ENCODE assay signal across 20 mouse cellular contexts in the genomic region with DNA sequence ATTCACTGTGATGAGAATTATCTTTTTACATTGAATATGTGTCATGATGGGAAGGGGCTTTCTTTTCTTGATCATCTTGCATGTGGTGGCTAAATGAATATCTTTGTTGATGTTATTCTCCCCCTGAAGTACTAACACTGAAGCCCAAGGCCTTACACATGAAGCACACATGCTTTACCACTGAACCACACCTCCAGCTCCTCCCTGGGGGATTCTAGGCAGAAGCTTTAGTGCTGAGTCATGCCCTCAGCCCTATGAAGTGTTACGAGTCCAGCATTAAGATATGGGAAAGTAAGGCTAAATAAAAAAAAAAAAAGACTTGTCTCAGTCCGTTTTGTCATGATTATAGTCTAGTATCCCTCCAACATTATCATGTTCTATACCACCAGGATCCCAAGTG.
A peak's percentile ranks its signal among the peaks of the same experiment; 100 is the strongest.
DNase-seq lines count a peak whose midpoint lies in the region; ATAC-seq and TF ChIP-seq lines count a peak whose summit lies in the region.
"Had no signal": no experiment of that assay in that cellular context is flagged by ENCODE, and none has a peak within 500 bp of the region (broad histone marks: within the 10 kb centered on the region; RNA-seq: fewer than 3 reads in every experiment).

No protein-coding gene starts in this region.

- 52% methylated on average over 2 of the region's 2 CpGs for WGBS in liver, postnatal 0 days (ENCODE audit: insufficient replicate concordance)
- WGBS in liver, embryonic 11.5 days = 57% methylated on average over 2 of the region's 2 CpGs
- WGBS in liver, embryonic 15.5 days (ENCODE audit: insufficient replicate concordance) = 29% methylated on average over 2 of the region's 2 CpGs
- WGBS in midbrain, embryonic 10.5 days = 75% methylated on average over 2 of the region's 2 CpGs
- WGBS in forebrain, postnatal 0 days = 80% methylated on average over 2 of the region's 2 CpGs

- TF ChIP-seq CTCF in liver, postnatal 0 days (IDR thresholded peaks at IDR 0.05; ENCODE audit: low read depth) = no peak
- no peak for TF ChIP-seq CTCF in forebrain, postnatal 0 days (IDR thresholded peaks at IDR 0.05; ENCODE audit: low read depth)

- no peaks in the 10 kb centered on the region for H3K36me3 ChIP-seq in liver, postnatal 0 days (replicated peaks; ENCODE audit: insufficient read depth, low read length)
- no peaks in the 10 kb centered on the region for H3K36me3 ChIP-seq in liver, embryonic 11.5 days (ENCODE audit: control insufficient read depth, insufficient read depth, low read length)
- no peaks in the 10 kb centered on the region for H3K36me3 ChIP-seq in liver, embryonic 15.5 days (replicated peaks)
- H3K36me3 ChIP-seq in midbrain, embryonic 10.5 days = no peaks in the 10 kb centered on the region
- H3K36me3 ChIP-seq in forebrain, postnatal 0 days (ENCODE audit: insufficient read depth) = no peaks in the 10 kb centered on the region
- H3K36me3 ChIP-seq: embryonic facial prominence, embryonic 10.5 days; G1E; heart, embryonic 15.5 days had no signal

- TF ChIP-seq EP300 in liver, postnatal 0 days (IDR thresholded peaks at IDR 0.05; ENCODE audit: low read depth) = no peak

- DNase-seq in liver = peak; percentile 60
- DNase-seq in liver, postnatal 0 days = no peak
- DNase-seq in NIH3T3 (ENCODE audit: low read depth) = peak; percentile 45
- no peak for DNase-seq in liver, embryonic 11.5 days (ENCODE audit: low spot score)
- no peak for DNase-seq in ovary, postnatal 36 days (ENCODE audit: low spot score)
- no peak for DNase-seq in midbrain, embryonic 10.5 days (ENCODE audit: low spot score)
- no peak for DNase-seq in forebrain, postnatal 0 days
- DNase-seq: adrenal gland, postnatal 10 days; cerebellum, adult 2 months; cerebellum, postnatal 10 days; gastrocnemius, postnatal 14 days; heart, adult 2 months; heart, postnatal 14 days had no signal

- no peaks in the 10 kb centered on the region for H3K27me3 ChIP-seq in liver, postnatal 0 days (ENCODE audit: insufficient read depth, low read length)
- H3K27me3 ChIP-seq in liver, embryonic 11.5 days (replicated peaks; ENCODE audit: control insufficient read depth, insufficient read depth, low read length) = no peaks in the 10 kb centered on the region
- no peaks in the 10 kb centered on the region for H3K27me3 ChIP-seq in liver, embryonic 15.5 days
- H3K27me3 ChIP-seq in midbrain, embryonic 10.5 days (ENCODE audit: low read depth, poor library complexity, severe bottlenecking) = no peaks in the 10 kb centered on the region
- H3K27me3 ChIP-seq in forebrain, postnatal 0 days (ENCODE audit: insufficient read depth, low read length) = no peaks in the 10 kb centered on the region
- H3K27me3 ChIP-seq: forebrain, embryonic 13.5 days; heart, embryonic 15.5 days had no signal

- H3K4me3 ChIP-seq in liver, postnatal 0 days (ENCODE audit: low read depth, low read length) = no peak overlapping the region
- no peak overlapping the region for H3K4me3 ChIP-seq in liver, embryonic 11.5 days (ENCODE audit: low read depth, low read length)
- H3K4me3 ChIP-seq in liver, embryonic 15.5 days (replicated peaks) = no peak overlapping the region
- H3K4me3 ChIP-seq in midbrain, embryonic 10.5 days = no peak overlapping the region
- H3K4me3 ChIP-seq in forebrain, postnatal 0 days (ENCODE audit: low read depth, low read length) = no peak overlapping the region
- H3K4me3 ChIP-seq: embryonic facial prominence, embryonic 10.5 days; forebrain, embryonic 13.5 days; heart, adult 2 months; heart, embryonic 15.5 days had no signal

- no peak overlapping the region for H3K4me2 ChIP-seq in liver, postnatal 0 days (ENCODE audit: low read depth, low read length)
- no peak overlapping the region for H3K4me2 ChIP-seq in liver, embryonic 11.5 days
- no peak overlapping the region for H3K4me2 ChIP-seq in liver, embryonic 15.5 days
- no peak overlapping the region for H3K4me2 ChIP-seq in forebrain, postnatal 0 days (ENCODE audit: low read depth)
- H3K4me2 ChIP-seq: forebrain, embryonic 13.5 days; heart, embryonic 11.5 days; heart, embryonic 15.5 days; hindbrain, embryonic 14.5 days had no signal

- no peak overlapping the region for H3K27ac ChIP-seq in liver, postnatal 0 days (ENCODE audit: low read depth)
- no peak overlapping the region for H3K27ac ChIP-seq in liver, embryonic 11.5 days (ENCODE audit: low read depth, low read length)
- 0 out of 2 replicates have a peak overlapping the region, but pooled peaks have one; percentile 1 for H3K27ac ChIP-seq in liver, embryonic 15.5 days (replicated peaks)
- no peak overlapping the region for H3K27ac ChIP-seq in midbrain, embryonic 10.5 days (replicated peaks)
- H3K27ac ChIP-seq in forebrain, postnatal 0 days (ENCODE audit: low read depth, low read length) = no peak overlapping the region
- H3K27ac ChIP-seq: embryonic facial prominence, embryonic 10.5 days; forebrain, embryonic 13.5 days; heart, adult 2 months; heart, embryonic 15.5 days; hindbrain, embryonic 14.5 days had no signal

- H3K4me1 ChIP-seq in liver, postnatal 0 days (ENCODE audit: insufficient read depth) = no peaks in the 10 kb centered on the region
- no peaks in the 10 kb centered on the region for H3K4me1 ChIP-seq in liver, embryonic 11.5 days (replicated peaks; ENCODE audit: control insufficient read depth, insufficient read depth, low read length)
- peaks cover 12% of the 10 kb centered on the region; the same call in 1 of the 2 replicates for H3K4me1 ChIP-seq in liver, embryonic 15.5 days (replicated peaks)
- no peaks in the 10 kb centered on the region for H3K4me1 ChIP-seq in midbrain, embryonic 10.5 days
- H3K4me1 ChIP-seq in forebrain, postnatal 0 days (ENCODE audit: insufficient read depth) = no peaks in the 10 kb centered on the region
- H3K4me1 ChIP-seq: embryonic facial prominence, embryonic 10.5 days; forebrain, embryonic 13.5 days; heart, embryonic 15.5 days had no signal

- no peaks in the 10 kb centered on the region for H3K9me3 ChIP-seq in liver, postnatal 0 days (ENCODE audit: low read length)
- H3K9me3 ChIP-seq in liver, embryonic 11.5 days (ENCODE audit: control insufficient read depth, low read length) = no peaks in the 10 kb centered on the region
- H3K9me3 ChIP-seq in liver, embryonic 15.5 days (replicated peaks) = no peaks in the 10 kb centered on the region
- no peaks in the 10 kb centered on the region for H3K9me3 ChIP-seq in midbrain, embryonic 10.5 days (replicated peaks)
- 0 out of 2 replicates have a peak, but pooled peaks cover 2% of the 10 kb centered on the region for H3K9me3 ChIP-seq in forebrain, postnatal 0 days (ENCODE audit: low read length)
- H3K9me3 ChIP-seq: forebrain, embryonic 13.5 days; heart, embryonic 15.5 days had no signal

- ATAC-seq in liver, postnatal 0 days = no peak
- ATAC-seq in liver, embryonic 11.5 days (replicated peaks; ENCODE audit: low FRiP score) = peak; percentile 72
- peak; percentile 66 for ATAC-seq in liver, embryonic 15.5 days (ENCODE audit: insufficient read depth)
- ATAC-seq in forebrain, postnatal 0 days = no peak
- ATAC-seq: forebrain, embryonic 13.5 days had no signal

- no peak overlapping the region for H3K9ac ChIP-seq in liver, postnatal 0 days (replicated peaks)
- H3K9ac ChIP-seq in liver, embryonic 11.5 days (ENCODE audit: low read depth, low read length) = no peak overlapping the region
- no peak overlapping the region for H3K9ac ChIP-seq in liver, embryonic 15.5 days
- H3K9ac ChIP-seq in forebrain, postnatal 0 days = no peak overlapping the region
- H3K9ac ChIP-seq: forebrain, embryonic 13.5 days; heart, embryonic 15.5 days; hindbrain, embryonic 14.5 days had no signal

Comparison
In these comparisons a context has a peak if more than half of its experiments do, and no peak if none do; other contexts are left out.
1. DNase-seq: peak in liver (single experiment) and NIH3T3 (single experiment); none in liver, postnatal 0 days (single experiment), liver, embryonic 11.5 days (single experiment), ovary, postnatal 36 days (single experiment), midbrain, embryonic 10.5 days (single experiment) and forebrain, postnatal 0 days (single experiment).
2. ATAC-seq: peak in liver, embryonic 11.5 days (single experiment) and liver, embryonic 15.5 days (single experiment); none in liver, postnatal 0 days (single experiment) and forebrain, postnatal 0 days (single experiment).